Mouse (Mus musculus): Measurements from ENCODE around the gene Dcaf12.

DNA sequence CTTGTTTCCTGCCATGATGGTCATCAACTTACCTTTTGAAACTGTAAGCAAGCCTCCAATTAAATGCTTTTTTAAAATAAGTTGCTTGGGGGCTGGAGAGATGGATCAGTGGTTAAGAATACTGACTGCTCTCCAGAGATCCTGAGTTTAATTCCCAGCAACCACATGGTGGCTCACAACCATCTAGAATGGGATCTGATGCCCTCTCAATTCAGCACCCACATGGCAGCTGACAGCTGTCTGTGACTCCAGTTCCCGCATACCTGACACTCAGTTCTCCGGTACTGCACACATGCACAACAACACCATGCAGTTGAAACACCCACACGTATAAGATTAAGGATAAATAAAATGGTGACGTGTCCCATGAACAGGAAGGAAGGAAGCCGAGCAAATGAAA is 3.6 kb upstream of the Dcaf12 start:
- TF ChIP-seq CTCF (IDR thresholded peaks at IDR 0.05; ENCODE audit: control insufficient read depth, insufficient read depth, low read length) (no peak), POLR2A (IDR thresholded peaks at IDR 0.05; ENCODE audit: borderline replicate concordance, control insufficient read depth, low read depth, low read length) (no peak)
